24 mouse cellular contexts compared by ENCODE assay signal in the genomic region with DNA sequence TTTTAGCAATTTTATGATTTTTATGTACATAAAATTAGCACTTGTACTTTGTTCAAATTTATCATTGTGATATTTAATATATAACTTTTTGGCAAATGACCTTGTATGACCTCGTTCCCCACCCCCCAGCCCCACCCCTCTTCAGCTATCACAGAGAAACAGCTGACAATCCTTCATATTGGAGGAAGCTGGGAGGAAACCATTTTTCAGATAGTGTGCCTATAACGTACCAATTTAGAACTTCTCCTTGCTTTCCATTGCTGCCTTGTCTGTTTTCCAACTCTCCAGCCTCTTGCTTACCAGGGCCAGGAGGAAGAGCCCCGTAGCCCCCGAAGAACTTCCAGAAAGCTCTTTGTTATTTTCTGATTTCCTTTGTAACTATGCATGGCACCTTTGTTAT.
DNase-seq lines count a peak whose midpoint lies in the region; ATAC-seq and TF ChIP-seq lines count a peak whose summit lies in the region.
"Had no signal": no experiment of that assay in that cellular context is flagged by ENCODE, and none has a peak within 500 bp of the region (broad histone marks: within the 10 kb centered on the region; RNA-seq: fewer than 3 reads in every experiment).

No protein-coding gene starts in this region.

- no peak overlapping the region; the same call in 1 of the 2 replicates for H3K4me2 ChIP-seq in liver, embryonic 11.5 days
- H3K4me2 ChIP-seq in forebrain, embryonic 16.5 days (ENCODE audit: low read length): no peak overlapping the region
- H3K4me2 ChIP-seq: embryonic facial prominence, embryonic 13.5 days; heart, embryonic 15.5 days; hindbrain, embryonic 12.5 days had no signal

- H3K27me3 ChIP-seq in heart, adult 2 months (ENCODE audit: control insufficient read depth, insufficient read depth, low read length): no peaks in the 10 kb centered on the region
- H3K27me3 ChIP-seq in liver, embryonic 11.5 days (replicated peaks; ENCODE audit: control insufficient read depth, insufficient read depth, low read length): no peaks in the 10 kb centered on the region
- H3K27me3 ChIP-seq in forebrain, embryonic 16.5 days (replicated peaks; ENCODE audit: control insufficient read depth, insufficient read depth, low read length): no peaks in the 10 kb centered on the region
- H3K27me3 ChIP-seq: embryonic facial prominence, embryonic 13.5 days; heart, embryonic 15.5 days; hindbrain, embryonic 12.5 days had no signal

- peaks cover 29% of the 10 kb centered on the region for H3K4me1 ChIP-seq in heart, adult 2 months (ENCODE audit: control insufficient read depth, insufficient read depth, low read length)
- H3K4me1 ChIP-seq in liver, embryonic 11.5 days (replicated peaks; ENCODE audit: control insufficient read depth, insufficient read depth, low read length): peaks cover 14% of the 10 kb centered on the region
- peaks cover 5% of the 10 kb centered on the region; the same call in 1 of the 2 replicates for H3K4me1 ChIP-seq in forebrain, embryonic 16.5 days (replicated peaks; ENCODE audit: control insufficient read depth, insufficient read depth, low read length)

- intact Hi-C loops in heart, adult 2 months (cut with DNase I): loop anchor here (5.0 kb wide), 1 partner anchor 195 kb away; no protein-coding TSS in a partner anchor

- TF ChIP-seq EP300 in heart, adult 2 months (IDR thresholded peaks at IDR 0.05; ENCODE audit: insufficient read depth, low read depth, low read length): no peak

- TF ChIP-seq POLR2A in heart, adult 2 months (IDR thresholded peaks at IDR 0.05; ENCODE audit: insufficient read depth, low read depth, low read length): no peak

- 0 out of 2 replicates have a peak overlapping the region, but pooled peaks have one; percentile 56 for H3K27ac ChIP-seq in heart, adult 2 months
- no peak overlapping the region for H3K27ac ChIP-seq in liver, embryonic 11.5 days (ENCODE audit: low read depth, low read length)
- H3K27ac ChIP-seq in forebrain, embryonic 16.5 days (ENCODE audit: low read length): no peak overlapping the region
- H3K27ac ChIP-seq: embryonic facial prominence, embryonic 13.5 days; forebrain, embryonic 10.5 days; hindbrain, embryonic 12.5 days had no signal

- H3K79me2 ChIP-seq in heart, adult 2 months (replicated peaks; ENCODE audit: control insufficient read depth, insufficient read depth, low read length): peaks cover 3% of the 10 kb centered on the region

- peak; percentile 61; the same call in 1 of the 2 replicates for ATAC-seq in liver, embryonic 11.5 days (replicated peaks; ENCODE audit: low FRiP score)
- peak; percentile 38 for ATAC-seq in common myeloid progenitor, adult 5-6 weeks (replicated peaks; ENCODE audit: low read depth, poor library complexity, severe bottlenecking)
- ATAC-seq in megakaryocyte progenitor cell, adult 5-6 weeks (replicated peaks; ENCODE audit: poor library complexity): peak; percentile 22; the same call in 1 of the 2 replicates
- no peak for ATAC-seq in forebrain, embryonic 16.5 days
- ATAC-seq: forebrain, embryonic 14.5 days; hindbrain, embryonic 16.5 days; inflammation-experienced regulatory T-cells, adult 6 months; intestine, postnatal 0 days had no signal

- H3K9me3 ChIP-seq in liver, embryonic 11.5 days (ENCODE audit: control insufficient read depth, low read length): no peaks in the 10 kb centered on the region
- H3K9me3 ChIP-seq in forebrain, embryonic 16.5 days (ENCODE audit: control insufficient read depth, low read length): no peaks in the 10 kb centered on the region
- H3K9me3 ChIP-seq: embryonic facial prominence, embryonic 13.5 days; forebrain, embryonic 10.5 days; heart, embryonic 10.5 days; heart, embryonic 15.5 days; hindbrain, embryonic 12.5 days had no signal

- peaks cover 29% of the 10 kb centered on the region for H3K36me3 ChIP-seq in heart, adult 2 months (ENCODE audit: control insufficient read depth, insufficient read depth, low read length)
- H3K36me3 ChIP-seq in liver, embryonic 11.5 days (ENCODE audit: control insufficient read depth, insufficient read depth, low read length): no peaks in the 10 kb centered on the region
- H3K36me3 ChIP-seq in forebrain, embryonic 16.5 days (ENCODE audit: control insufficient read depth, insufficient read depth): no peaks in the 10 kb centered on the region
- H3K36me3 ChIP-seq: embryonic facial prominence, embryonic 13.5 days; forebrain, embryonic 10.5 days; heart, embryonic 10.5 days; heart, embryonic 15.5 days; hindbrain, embryonic 12.5 days had no signal

- TF ChIP-seq CTCF in heart, adult 2 months (IDR thresholded peaks at IDR 0.05): no peak

- H3K9ac ChIP-seq in heart, adult 2 months (ENCODE audit: low read depth, low read length): no peak overlapping the region
- H3K9ac ChIP-seq in liver, embryonic 11.5 days (ENCODE audit: low read depth, low read length): no peak overlapping the region
- no peak overlapping the region for H3K9ac ChIP-seq in forebrain, embryonic 16.5 days (replicated peaks; ENCODE audit: low read depth, low read length)
- H3K9ac ChIP-seq: embryonic facial prominence, embryonic 13.5 days; heart, embryonic 15.5 days; hindbrain, embryonic 12.5 days had no signal

- 42% methylated on average over 4 of the region's 4 CpGs for WGBS in heart, adult 2 months
- 36% methylated on average over 4 of the region's 4 CpGs for WGBS in liver, embryonic 11.5 days
- WGBS in forebrain, embryonic 16.5 days: 73% methylated on average over 4 of the region's 4 CpGs

- DNase-seq in heart, adult 2 months: no peak
- no peak for DNase-seq in heart, postnatal 4 days
- DNase-seq in liver, embryonic 11.5 days (ENCODE audit: low spot score): no peak
- no peak for DNase-seq in liver
- no peak for DNase-seq in kidney, adult 8-10 months
- DNase-seq: adrenal gland, adult 2 months; adrenal gland, postnatal 25 days; cerebellum, adult 11 months; cerebellum, adult 8-10 months; cerebellum, postnatal 14 days; gastrocnemius, postnatal 25 days; heart, postnatal 36 days had no signal

- H3K4me3 ChIP-seq in heart, adult 2 months: no peak overlapping the region
- no peak overlapping the region for H3K4me3 ChIP-seq in liver, embryonic 11.5 days (ENCODE audit: low read depth, low read length)
- no peak overlapping the region for H3K4me3 ChIP-seq in forebrain, embryonic 16.5 days (replicated peaks; ENCODE audit: low read length)
- H3K4me3 ChIP-seq: embryonic facial prominence, embryonic 13.5 days; forebrain, embryonic 10.5 days; heart, embryonic 10.5 days; heart, embryonic 15.5 days; hindbrain, embryonic 12.5 days had no signal
